ENCODE assay signal across 11 mouse cellular contexts in genomic region chr5:36081021-36081420, GRCm38 (mm10).
"Had no signal": no experiment of that assay in that cellular context is flagged by ENCODE, and none has a peak within 500 bp of the region (broad histone marks: within the 10 kb centered on the region; RNA-seq: fewer than 3 reads in every experiment).

No protein-coding gene starts in this region.

- H3K27me3 ChIP-seq: liver, embryonic 13.5 days; midbrain, embryonic 12.5 days had no signal

- DNase-seq: kidney, adult 18-20 months; kidney, adult 9 months; kidney, postnatal 14 days; kidney, postnatal 4 days; liver, embryonic 13.5 days; lung, embryonic 14.5 days; lung, postnatal 14 days; thymus, adult 18-20 months; thymus, postnatal 36 days had no signal

- H3K4me2 ChIP-seq: liver, embryonic 13.5 days; lung, embryonic 14.5 days; midbrain, embryonic 12.5 days had no signal

- ATAC-seq: intestine, embryonic 16.5 days had no signal

- H3K36me3 ChIP-seq: liver, embryonic 13.5 days; midbrain, embryonic 12.5 days had no signal

- H3K9ac ChIP-seq: liver, embryonic 13.5 days; lung, embryonic 14.5 days; midbrain, embryonic 12.5 days had no signal

- H3K9me3 ChIP-seq: liver, embryonic 13.5 days; midbrain, embryonic 12.5 days had no signal

- H3K27ac ChIP-seq: liver, embryonic 13.5 days; midbrain, embryonic 12.5 days had no signal

- H3K4me1 ChIP-seq: liver, embryonic 13.5 days had no signal

- H3K4me3 ChIP-seq: liver, embryonic 13.5 days; midbrain, embryonic 12.5 days had no signal
